Mouse (Mus musculus) thymus, adult 2 months (tissue): ENCODE results near the gene Rims1.

Experiments
- CTCF ChIP-seq: fragments of 200-500 bp; IDR thresholded peaks from 2 replicates; pipeline ENCODE4 v1.5.1; 2012; ENCODE audit warnings: mild to moderate bottlenecking, control low read depth, low read length, moderate library complexity, borderline replicate concordance; ENCODE audit not compliant: control insufficient read depth, poor library complexity, insufficient read depth; ENCODE audit errors: extremely low read depth
- POLR2A ChIP-seq: fragments of 200-500 bp; IDR thresholded peaks from 2 replicates; pipeline ENCODE4 v1.6.1; 2012; ENCODE audit warnings: mild to moderate bottlenecking, low read length, control low read depth, moderate library complexity; ENCODE audit not compliant: control insufficient read depth, poor library complexity, insufficient read depth; ENCODE audit errors: extremely low read depth

GRCm38 (mm10) chr1:22252873-22253272 lies 552.9 kb downstream of the Rims1 start:
- TF ChIP-seq POLR2A (no peak), CTCF (no peak)
